Mouse (Mus musculus) testis, adult 2 months (tissue): ENCODE measurements around the gene Eddm3b.

Experiments used
- CTCF ChIP-seq: fragments of 200-500 bp; IDR thresholded peaks from 2 replicates; pipeline ENCODE4 v1.5.1; 2012; ENCODE audit warnings: low read depth, mild to moderate bottlenecking, inconsistent platforms, low read length, moderate library complexity; ENCODE audit not compliant: control insufficient read depth, insufficient read depth, insufficient replicate concordance
- POLR2A ChIP-seq: fragments of 200-500 bp; IDR thresholded peaks from 2 replicates; pipeline ENCODE4 v1.6.1; 2012; ENCODE audit warnings: low read depth, mild to moderate bottlenecking, inconsistent platforms, low read length, moderate library complexity; ENCODE audit not compliant: control insufficient read depth

- TF ChIP-seq POLR2A (no peak), CTCF (no peak)
Measured at GRCm38 (mm10) chr14:51088970-51089673, 25.1 kb upstream of the Eddm3b start.
